In the genomic region with DNA sequence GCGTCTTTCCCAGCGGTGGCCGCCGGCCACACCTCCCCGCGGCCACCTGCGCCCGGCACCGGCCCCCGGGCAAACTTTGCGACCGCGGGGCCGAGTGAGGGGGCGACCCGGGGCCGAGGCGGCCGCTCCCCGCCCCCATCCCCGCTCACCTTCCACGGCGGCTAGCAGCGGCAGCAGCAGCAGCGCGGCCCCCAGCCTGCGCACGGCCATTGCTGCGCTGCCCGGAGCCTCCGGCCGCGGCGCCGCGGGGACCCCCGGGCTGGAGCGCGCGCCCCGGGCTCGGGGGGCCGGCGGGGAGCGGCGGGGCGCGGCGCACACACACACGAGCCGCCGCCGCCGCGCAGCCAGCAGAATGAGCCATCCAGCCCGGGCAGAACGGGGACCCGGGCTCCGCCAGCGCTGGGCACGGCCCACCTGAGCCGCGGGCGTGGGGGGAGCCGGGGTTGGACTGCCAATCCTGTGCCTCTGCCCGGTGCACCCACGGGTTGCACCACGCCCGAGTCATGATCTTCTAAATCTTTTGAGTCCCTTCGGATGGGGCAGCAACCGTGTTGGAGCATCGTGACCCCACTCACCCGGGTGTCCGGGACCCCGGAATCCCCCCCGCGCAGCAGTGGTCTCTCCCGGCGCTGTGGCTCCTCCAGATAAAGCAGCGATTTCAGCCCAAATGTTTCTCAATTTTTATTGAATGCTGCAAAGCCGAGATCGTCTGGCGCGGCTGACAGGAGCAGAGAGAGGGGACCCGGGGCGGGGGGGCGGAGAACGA, we compare ENCODE assay signal across 8 mouse cellular contexts. TPM values are rescaled to one million over a fixed set of nuclear protein-coding genes. Genes with fewer than 3 reads are reported as not detected.
A peak's percentile ranks its signal among the peaks of the same experiment; 100 is the strongest.
DNase-seq lines count a peak whose midpoint lies in the region; ATAC-seq and TF ChIP-seq lines count a peak whose summit lies in the region.

A gene (minus strand): TSS at position 368 of the 766 bp plus-strand sequence.

- no peak for TF ChIP-seq CTCF in ES-Bruce4 (IDR thresholded peaks at IDR 0.05; ENCODE audit: low read depth, low read length)
- TF ChIP-seq CTCF in cerebellum, adult 2 months (IDR thresholded peaks at IDR 0.05; ENCODE audit: borderline replicate concordance, insufficient read depth, low read depth, low read length), result no peak

- H3K36me3 ChIP-seq in ES-Bruce4 (ENCODE audit: control insufficient read depth, insufficient read depth, low read length, poor library complexity, severe bottlenecking), result no peaks in the 10 kb centered on the region
- H3K36me3 ChIP-seq in liver, embryonic 16.5 days (ENCODE audit: control insufficient read depth, insufficient read depth), result no peaks in the 10 kb centered on the region
- H3K36me3 ChIP-seq in neural tube, embryonic 15.5 days, result no peaks in the 10 kb centered on the region

- no peak within 1 kb of the TSS for H3K27ac ChIP-seq in ES-Bruce4 (ENCODE audit: insufficient read depth, low read length)
- H3K27ac ChIP-seq in cerebellum, adult 2 months (ENCODE audit: insufficient read depth, low read length), result peak within 1 kb of the TSS; percentile 100
- H3K27ac ChIP-seq in liver, embryonic 16.5 days (ENCODE audit: low read length), result no peak within 1 kb of the TSS
- H3K27ac ChIP-seq in neural tube, embryonic 15.5 days (replicated peaks), result peak within 1 kb of the TSS; percentile 99

- TF ChIP-seq EP300 in ES-Bruce4 (IDR thresholded peaks at IDR 0.05; ENCODE audit: insufficient read depth, low read depth, low read length), result no peak

- peak within 1 kb of the TSS; percentile 68 for H3K4me2 ChIP-seq in liver, embryonic 16.5 days (ENCODE audit: low read depth, low read length)
- peak within 1 kb of the TSS; percentile 88 for H3K4me2 ChIP-seq in neural tube, embryonic 15.5 days

- DNase-seq in cerebellum, adult 2 months, result peak; percentile 85 to 94
- DNase-seq in forelimb bud, embryonic 11.5 days (ENCODE audit: low read depth, low spot score), result peak; percentile 76
- DNase-seq in heart, postnatal 36 days, result peak; percentile 64 to 71
- DNase-seq in layer of hippocampus, adult 11-12 months (ENCODE audit: low spot score), result peak; percentile 66
- peak; percentile 43 to 53 for DNase-seq in thymus, adult 18-20 months

- intact Hi-C loops in heart, postnatal 36 days (cut with DNase I), result no loop called here

- no peak for ATAC-seq in liver, embryonic 16.5 days (ENCODE audit: low read depth)
- ATAC-seq in neural tube, embryonic 15.5 days (ENCODE audit: low FRiP score), result peak; percentile 88

- H3K4me1 ChIP-seq in ES-Bruce4 (ENCODE audit: control insufficient read depth, insufficient read depth, low read length), result peaks cover 4% of the 10 kb centered on the region
- H3K4me1 ChIP-seq in cerebellum, adult 2 months (ENCODE audit: control insufficient read depth, insufficient read depth, low read length), result peaks cover 26% of the 10 kb centered on the region
- H3K4me1 ChIP-seq in liver, embryonic 16.5 days (ENCODE audit: control insufficient read depth, low read depth, low read length), result peaks cover 2% of the 10 kb centered on the region
- H3K4me1 ChIP-seq in neural tube, embryonic 15.5 days, result peaks cover 60% of the 10 kb centered on the region

- peak within 1 kb of the TSS; percentile 63 for H3K4me3 ChIP-seq in ES-Bruce4 (ENCODE audit: low read depth, low read length)
- H3K4me3 ChIP-seq in cerebellum, adult 2 months (replicated peaks; ENCODE audit: insufficient read depth, low read depth, low read length), result peak within 1 kb of the TSS; percentile 98
- H3K4me3 ChIP-seq in liver, embryonic 16.5 days (ENCODE audit: low read depth, low read length), result peak within 1 kb of the TSS; percentile 55
- peak within 1 kb of the TSS; percentile 90 for H3K4me3 ChIP-seq in neural tube, embryonic 15.5 days (replicated peaks)

- 1% methylated on average over 78 of the region's 88 CpGs for WGBS in cerebellum, adult 2 months
- under 1% methylated on average over 64 of the region's 88 CpGs for WGBS in liver, embryonic 16.5 days (ENCODE audit: insufficient replicate concordance)
- under 1% methylated on average over 85 of the region's 88 CpGs for WGBS in neural tube, embryonic 15.5 days

- H3K27me3 ChIP-seq in ES-Bruce4 (ENCODE audit: control insufficient read depth, insufficient read depth, low read length, poor library complexity, severe bottlenecking), result no peaks in the 10 kb centered on the region
- H3K27me3 ChIP-seq in cerebellum, adult 2 months (ENCODE audit: control insufficient read depth, insufficient read depth, low read length), result no peaks in the 10 kb centered on the region
- H3K27me3 ChIP-seq in liver, embryonic 16.5 days (ENCODE audit: control insufficient read depth, insufficient read depth, low read depth, low read length), result peaks cover 77% of the 10 kb centered on the region
- peaks cover 7% of the 10 kb centered on the region; the same call in 1 of the 2 replicates for H3K27me3 ChIP-seq in neural tube, embryonic 15.5 days (replicated peaks)

- TF ChIP-seq POLR2A in ES-Bruce4 (IDR thresholded peaks at IDR 0.05; ENCODE audit: insufficient read depth, low read length), result no peak
- TF ChIP-seq POLR2A in cerebellum, adult 2 months (IDR thresholded peaks at IDR 0.05; ENCODE audit: borderline replicate concordance, insufficient read depth, low read length), result peak; percentile 54

- peak within 1 kb of the TSS; percentile 82 for H3K9ac ChIP-seq in ES-Bruce4 (ENCODE audit: low read depth, poor library complexity, severe bottlenecking)
- no peak within 1 kb of the TSS; the same call in 1 of the 2 replicates for H3K9ac ChIP-seq in liver, embryonic 16.5 days (ENCODE audit: low read depth, low read length)
- peak within 1 kb of the TSS; percentile 92 for H3K9ac ChIP-seq in neural tube, embryonic 15.5 days (replicated peaks)

- H3K9me3 ChIP-seq in ES-Bruce4 (replicated peaks; ENCODE audit: control insufficient read depth, insufficient read depth, low read length, poor library complexity, severe bottlenecking), result no peaks in the 10 kb centered on the region
- H3K9me3 ChIP-seq in liver, embryonic 16.5 days (replicated peaks; ENCODE audit: control insufficient read depth, low read length), result no peaks in the 10 kb centered on the region
- no peaks in the 10 kb centered on the region for H3K9me3 ChIP-seq in neural tube, embryonic 15.5 days (replicated peaks)

RNA-seq across cellular contexts. Expression of the gene that starts here (rescaled TPM):
- polyA plus RNA-seq in ES-Bruce4 (2011; ENCODE audit: insufficient read depth, insufficient read length, low read depth, missing spikeins), result 15.1 and 15.5 TPM in 2 replicates
- 29.1 and 35.4 TPM in 2 replicates for polyA plus RNA-seq in cerebellum, adult 2 months (2012; rRNA removed)
- total RNA-seq in heart, postnatal 36 days (2021), result under 1 TPM; 0.16 to 0.39 TPM
- polyA plus RNA-seq in liver, embryonic 16.5 days (2015; fragmentation: Nextera tagmentation; extraction: Ambion mirVana), result 0.07 and 0.18 TPM in 2 replicates
- polyA plus RNA-seq in neural tube, embryonic 15.5 days (2015; fragmentation: Nextera tagmentation; extraction: Ambion mirVana), result 13.7 and 21.3 TPM in 2 replicates

Comparison
In these comparisons a context has a peak if more than half of its experiments do, and no peak if none do; other contexts are left out.
1. RNA of the gene that starts here (polyA plus RNA-seq): 29.1 to 35.4 TPM in cerebellum, adult 2 months, 13.7 to 21.3 TPM in neural tube, embryonic 15.5 days and 15.1 to 15.5 TPM in ES-Bruce4; 0.07 to 0.18 TPM in liver, embryonic 16.5 days; every median in the first group is over 10 times any median in the second.
2. Peak in DNase-seq in heart, postnatal 36 days; RNA of the gene not detected or under 1 TPM.
3. H3K27ac ChIP-seq: peak in cerebellum, adult 2 months (single experiment) and neural tube, embryonic 15.5 days (single experiment); none in ES-Bruce4 (single experiment) and liver, embryonic 16.5 days (single experiment).
4. Peak in every context shown above with its lines, with median percentiles within 50 percentile points of each other: H3K4me3 ChIP-seq and DNase-seq.